Mouse (Mus musculus) small intestine, adult 2 months (tissue): ENCODE measurements at regions not wholly inside any gene's neighbourhood (a gene's known extent, or its start where the extent isn't known, plus 50 kb on each side); places are given as distances from the start of the nearest gene placed in this dataset.

Source experiments
- CTCF ChIP-seq: fragments of 200-500 bp; IDR thresholded peaks from 2 replicates; pipeline ENCODE4 v1.5.1; 2012; ENCODE audit warnings: low read depth, mild to moderate bottlenecking, control low read depth, inconsistent platforms, low read length, moderate library complexity, mixed read lengths; ENCODE audit not compliant: insufficient replicate concordance, insufficient read length; ENCODE audit errors: extremely low read depth
- POLR2A ChIP-seq: fragments of 200-500 bp; IDR thresholded peaks from 2 replicates; pipeline ENCODE4 v1.6.1; 2012; ENCODE audit warnings: low read depth, mild to moderate bottlenecking, control low read depth, inconsistent platforms, low read length, moderate library complexity

GRCm38 (mm10) chr15:42128976-42129375 lies 1994.8 kb downstream of the 9330182O14Rik start:
- TF ChIP-seq CTCF (no peak), POLR2A (no peak)
